Mouse (Mus musculus) embryonic facial prominence, embryonic 15.5 days (tissue): ENCODE measurements around the gene Cwc25. TPM values are rescaled to one million over a fixed set of nuclear protein-coding genes. Genes with fewer than 3 reads are reported as not detected.
"Not testable (repeated sequence)": the region's sequence is repeated elsewhere in the genome, so short reads cannot be mapped to it uniquely, and the experiment has no call there.

ENCODE experiments used
- ATAC-seq: fragments of 200-750 bp; cut with Nextera tagmentation; 2 replicates; pipeline ENCODE4 v1.8.0; 2017; ENCODE audit warnings: low read depth, moderate TSS enrichment; ENCODE audit not compliant: insufficient number of reproducible peaks, low FRiP score, low TSS enrichment
- H3K27ac ChIP-seq: fragments of 300-500 bp; sonication (generic); replicated peaks from 2 replicates; pipeline ENCODE4 v1.5.1; 2015; ENCODE audit warnings: mild to moderate bottlenecking, inconsistent platforms
- H3K27me3 ChIP-seq: fragments of 300-500 bp; sonication (generic); 2 replicates; pipeline ENCODE4 v1.6.1; 2015; ENCODE audit warnings: inconsistent platforms
- H3K36me3 ChIP-seq: fragments of 300-500 bp; sonication (generic); 2 replicates; pipeline ENCODE4 v1.6.1; 2015; ENCODE audit warnings: mild to moderate bottlenecking, inconsistent platforms
- H3K4me1 ChIP-seq: fragments of 300-500 bp; sonication (generic); 2 replicates; pipeline ENCODE4 v1.6.1; 2015; ENCODE audit warnings: inconsistent platforms
- H3K4me2 ChIP-seq: fragments of 300-500 bp; sonication (generic); replicated peaks from 2 replicates; pipeline ENCODE4 v1.6.1; 2015; ENCODE audit warnings: mild to moderate bottlenecking, inconsistent platforms
- H3K4me3 ChIP-seq: fragments of 300-500 bp; sonication (generic); replicated peaks from 2 replicates; pipeline ENCODE4 v1.5.1; 2015; ENCODE audit warnings: mild to moderate bottlenecking, inconsistent platforms
- H3K9ac ChIP-seq: fragments of 300-500 bp; sonication (generic); 2 replicates; pipeline ENCODE4 v1.6.1; 2015; ENCODE audit warnings: inconsistent platforms
- H3K9me3 ChIP-seq: fragments of 300-500 bp; sonication (generic); replicated peaks from 2 replicates; pipeline ENCODE4 v1.6.1; 2016; ENCODE audit warnings: inconsistent platforms
- WGBS: fragments of 180-500 bp; shearing (Covaris S2); methylation state at CpG from one replicate; pipeline ENCODE4 v1.1.7; 2015; 5-methylcytosine and 5-hydroxymethylcytosine counted together
- polyA plus RNA-seq: library from polyadenylated mRNA; unstranded; fragments of >200 nt; fragmentation: Nextera tagmentation; extraction: Ambion mirVana; gene quantifications from 2 replicates; pipeline ENCODE4 v1.2.1, GENCODE M21; 2015

Cwc25 gene
- polyA plus RNA-seq, 1 experiment from 2014 or later = 20.7 TPM

DNA sequence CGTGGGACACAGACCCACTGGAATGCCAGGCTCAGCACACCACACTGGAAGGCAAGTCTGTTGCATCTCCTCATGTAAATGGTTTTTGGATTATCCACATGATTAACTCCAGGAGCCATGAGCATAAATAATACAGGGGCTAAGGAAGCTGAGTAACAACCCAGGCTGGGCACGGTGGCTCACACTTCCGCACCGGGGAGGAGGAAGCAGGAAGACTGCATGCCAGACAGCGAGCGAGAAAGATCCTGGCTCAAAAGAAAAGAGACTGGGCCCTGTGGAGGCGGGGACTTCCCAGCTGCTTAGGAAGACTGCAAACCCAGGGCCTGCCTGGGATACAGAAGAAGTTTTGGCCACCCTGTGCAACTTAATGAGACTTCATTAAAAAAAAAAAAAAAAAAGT, 26.2 kb downstream of the Cwc25 start:
- Histone ChIP-seq H3K4me1 (peaks cover 42% of the 10 kb centered on the region), H3K4me3 (no peak overlapping the region; the same call in 1 of the 2 replicates), H3K27me3 (no peaks in the 10 kb centered on the region), H3K9ac (no peak overlapping the region), H3K27ac (peak overlapping the region; percentile 60), H3K36me3 (0 out of 2 replicates have a peak, but pooled peaks cover 2% of the 10 kb centered on the region), H3K4me2 (no peak overlapping the region), H3K9me3 (no peaks in the 10 kb centered on the region)
- WGBS = 35% methylated on average over 7 of the region's 7 CpGs
- no peak for ATAC-seq

DNA sequence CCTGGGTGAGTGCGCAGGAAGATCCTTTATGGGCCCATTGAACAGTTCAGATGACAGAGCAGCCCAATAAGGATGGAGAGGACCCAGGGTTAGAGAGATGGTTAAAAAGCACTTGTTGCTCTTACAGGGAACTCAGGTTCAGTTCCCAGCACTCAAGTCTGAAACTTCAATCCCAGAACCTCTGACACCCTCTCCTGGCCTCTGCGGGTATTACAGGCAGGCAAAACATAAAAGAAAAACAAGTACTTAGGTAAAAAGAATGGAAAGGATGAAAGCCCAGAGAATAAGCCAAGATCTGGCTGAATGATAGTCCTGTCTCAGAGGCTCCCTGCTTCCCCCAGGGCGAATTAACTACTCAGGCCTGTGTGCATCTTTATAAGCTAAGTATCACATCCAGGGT, 27.2 kb downstream of the Cwc25 start:
- Histone ChIP-seq H3K4me1 (peaks cover 43% of the 10 kb centered on the region), H3K9ac (no peak overlapping the region), H3K4me3 (no peak overlapping the region), H3K27ac (no peak overlapping the region), H3K9me3 (no peaks in the 10 kb centered on the region), H3K4me2 (no peak overlapping the region), H3K36me3 (0 out of 2 replicates have a peak, but pooled peaks cover 2% of the 10 kb centered on the region), H3K27me3 (no peaks in the 10 kb centered on the region)
- ATAC-seq = no peak
- 93% methylated on average over 3 of the region's 3 CpGs for WGBS

DNA sequence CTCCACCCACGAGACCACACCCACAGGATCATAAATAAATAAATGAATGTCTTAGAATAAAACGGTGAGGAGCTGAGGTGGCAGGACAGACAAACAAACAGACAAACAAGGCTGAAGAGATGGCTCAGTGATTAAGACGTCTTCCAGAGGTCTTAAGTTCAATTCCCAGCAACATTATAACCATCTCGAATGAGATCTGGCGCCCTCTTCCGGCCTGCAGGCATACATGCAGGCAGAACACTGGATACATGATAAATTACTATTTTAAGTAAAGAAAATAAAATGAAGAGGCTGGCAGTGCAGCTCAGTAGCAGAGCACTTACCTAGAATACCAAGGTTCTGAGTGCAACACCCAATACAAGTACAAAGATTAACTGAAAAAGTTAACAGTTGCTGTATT, 27.7 kb downstream of the Cwc25 start:
- Histone ChIP-seq H3K27ac (no peak overlapping the region), H3K4me3 (no peak overlapping the region), H3K9me3 (no peaks in the 10 kb centered on the region), H3K9ac (no peak overlapping the region), H3K4me1 (peaks cover 46% of the 10 kb centered on the region), H3K36me3 (0 out of 2 replicates have a peak, but pooled peaks cover 2% of the 10 kb centered on the region), H3K27me3 (no peaks in the 10 kb centered on the region), H3K4me2 (no peak overlapping the region)
- no peak for ATAC-seq
- 64% methylated on average over 6 of the region's 6 CpGs for WGBS

GRCm38 (mm10) chr11:97737600-97737999, 28.8 kb downstream of the Cwc25 start:
- Histone ChIP-seq H3K4me1 (peaks cover 40% of the 10 kb centered on the region), H3K27me3 (no peaks in the 10 kb centered on the region), H3K9me3 (no peaks in the 10 kb centered on the region), H3K9ac (no peak overlapping the region), H3K4me2 (no peak overlapping the region), H3K36me3 (peaks cover 6% of the 10 kb centered on the region; the same call in 1 of the 2 replicates), H3K27ac (peak overlapping the region; percentile 34; the same call in 1 of the 2 replicates), H3K4me3 (no peak overlapping the region)
- ATAC-seq = no peak
- WGBS = 42% methylated on average over 4 of the region's 4 CpGs

- H3K4me3 ChIP-seq = no peak overlapping the region
- WGBS = 89% methylated on average over 5 of the region's 5 CpGs
- H3K9me3 ChIP-seq = no peaks in the 10 kb centered on the region
- H3K36me3 ChIP-seq = peaks cover 15% of the 10 kb centered on the region
- H3K4me1 ChIP-seq = peaks cover 32% of the 10 kb centered on the region
- no peak overlapping the region for H3K9ac ChIP-seq
- no peak for ATAC-seq
- no peak overlapping the region for H3K27ac ChIP-seq
- no peaks in the 10 kb centered on the region for H3K27me3 ChIP-seq
- H3K4me2 ChIP-seq = no peak overlapping the region
Measured at GRCm38 (mm10) chr11:97736645-97737044, 29.7 kb downstream of the Cwc25 start.

- H3K27me3 ChIP-seq, ATAC-seq, H3K4me3 ChIP-seq, H3K27ac ChIP-seq, H3K9ac ChIP-seq, H3K4me2 ChIP-seq, H3K9me3 ChIP-seq: not testable (repeated sequence)
- Histone ChIP-seq H3K4me1 (peaks cover 24% of the 10 kb centered on the region), H3K36me3 (peaks cover 31% of the 10 kb centered on the region)
- 82% methylated on average over 5 of the region's 5 CpGs for WGBS
Measured at GRCm38 (mm10) chr11:97734810-97735209, 31.5 kb downstream of the Cwc25 start.

GRCm38 (mm10) chr11:97733689-97734088, 32.7 kb downstream of the Cwc25 start:
- peaks cover 23% of the 10 kb centered on the region for H3K4me1 ChIP-seq
- H3K36me3 ChIP-seq = peaks cover 38% of the 10 kb centered on the region
- no peaks in the 10 kb centered on the region for H3K9me3 ChIP-seq
- H3K27ac ChIP-seq = peak overlapping the region; percentile 6; the same call in 1 of the 2 replicates
- H3K4me2 ChIP-seq = no peak overlapping the region
- no peak overlapping the region for H3K9ac ChIP-seq
- H3K4me3 ChIP-seq = no peak overlapping the region
- ATAC-seq = no peak
- H3K27me3 ChIP-seq = no peaks in the 10 kb centered on the region
- WGBS = 16% methylated on average over 10 of the region's 10 CpGs

GRCm38 (mm10) chr11:97728730-97729129, 37.6 kb downstream of the Cwc25 start:
- Histone ChIP-seq H3K4me3 (no peak overlapping the region), H3K27me3 (no peaks in the 10 kb centered on the region), H3K9me3 (no peaks in the 10 kb centered on the region), H3K27ac (no peak overlapping the region), H3K4me1 (peaks cover 6% of the 10 kb centered on the region), H3K9ac (no peak overlapping the region), H3K36me3 (peaks cover 83% of the 10 kb centered on the region), H3K4me2 (no peak overlapping the region)
- 64% methylated on average over 7 of the region's 7 CpGs for WGBS
- no peak for ATAC-seq

- ATAC-seq = no peak
- peaks cover 87% of the 10 kb centered on the region for H3K36me3 ChIP-seq
- H3K9ac ChIP-seq = no peak overlapping the region
- no peaks in the 10 kb centered on the region for H3K27me3 ChIP-seq
- H3K4me3 ChIP-seq = no peak overlapping the region
- no peak overlapping the region for H3K4me2 ChIP-seq
- no peak overlapping the region for H3K27ac ChIP-seq
- no peaks in the 10 kb centered on the region for H3K9me3 ChIP-seq
- 0 out of 2 replicates have a peak, but pooled peaks cover 2% of the 10 kb centered on the region for H3K4me1 ChIP-seq
- WGBS = 64% methylated on average over 7 of the region's 7 CpGs
Measured at GRCm38 (mm10) chr11:97728311-97728710, 38.0 kb downstream of the Cwc25 start.

DNA sequence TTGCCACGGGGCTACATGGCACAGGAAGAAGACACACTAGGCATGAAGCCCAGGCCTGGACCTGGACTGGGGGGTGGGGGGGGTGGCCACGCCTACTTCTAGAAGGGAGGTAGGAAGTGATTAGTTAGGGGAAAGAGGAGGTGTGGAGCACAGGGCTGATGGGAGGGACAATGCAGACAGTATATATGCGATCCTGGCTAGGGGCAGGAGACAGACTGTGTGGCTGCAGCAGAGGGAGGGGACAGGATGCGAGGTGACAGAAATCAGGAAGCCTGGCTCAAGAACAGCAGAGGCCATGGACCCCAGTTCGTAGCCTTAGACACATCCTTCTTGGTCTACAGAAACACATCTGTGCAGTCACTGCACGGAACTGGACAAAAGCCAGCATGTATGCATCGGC, 42.6 kb downstream of the Cwc25 start:
- 80% methylated on average over 7 of the region's 7 CpGs for WGBS
- H3K9ac ChIP-seq = no peak overlapping the region
- H3K9me3 ChIP-seq = no peaks in the 10 kb centered on the region
- H3K27me3 ChIP-seq = no peaks in the 10 kb centered on the region
- H3K4me1 ChIP-seq = 0 out of 2 replicates have a peak, but pooled peaks cover 2% of the 10 kb centered on the region
- no peak overlapping the region for H3K4me2 ChIP-seq
- ATAC-seq = no peak
- H3K27ac ChIP-seq = no peak overlapping the region
- H3K36me3 ChIP-seq = peaks cover 98% of the 10 kb centered on the region
- H3K4me3 ChIP-seq = no peak overlapping the region

- ATAC-seq = no peak
- 88% methylated on average over 4 of the region's 4 CpGs for WGBS
- Histone ChIP-seq H3K27me3 (no peaks in the 10 kb centered on the region), H3K4me1 (0 out of 2 replicates have a peak, but pooled peaks cover 2% of the 10 kb centered on the region), H3K4me3 (no peak overlapping the region), H3K9ac (no peak overlapping the region), H3K36me3 (peaks cover 93% of the 10 kb centered on the region), H3K4me2 (no peak overlapping the region), H3K27ac (no peak overlapping the region), H3K9me3 (no peaks in the 10 kb centered on the region)
Measured at GRCm38 (mm10) chr11:97721338-97721737, 45.0 kb downstream of the Cwc25 start.

DNA sequence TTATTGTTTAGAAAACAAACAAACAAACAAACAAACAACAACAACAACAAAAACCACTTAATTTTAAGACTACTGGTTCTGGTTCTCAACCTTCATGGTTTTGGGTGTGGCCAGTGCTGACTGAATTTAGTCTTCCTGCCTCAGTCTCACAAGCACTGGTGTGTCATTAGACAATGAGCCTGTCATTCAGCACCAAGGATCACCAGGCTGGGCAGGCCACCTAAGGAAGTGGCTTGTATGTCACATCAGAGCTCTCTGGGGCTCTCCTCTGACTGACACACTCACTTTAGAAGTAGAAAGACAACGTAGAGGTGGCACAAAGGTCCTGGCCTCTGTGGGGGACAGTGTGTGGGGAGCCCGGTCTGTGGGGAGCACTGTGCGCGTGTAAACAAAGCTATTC, 47.3 kb downstream of the Cwc25 start:
- H3K4me3 ChIP-seq = no peak overlapping the region
- H3K36me3 ChIP-seq = peaks cover 79% of the 10 kb centered on the region
- H3K9me3 ChIP-seq = no peaks in the 10 kb centered on the region
- no peak overlapping the region for H3K27ac ChIP-seq
- H3K9ac ChIP-seq = no peak overlapping the region
- 0 out of 2 replicates have a peak, but pooled peaks cover 2% of the 10 kb centered on the region for H3K4me1 ChIP-seq
- ATAC-seq = no peak
- H3K4me2 ChIP-seq = no peak overlapping the region
- no peaks in the 10 kb centered on the region for H3K27me3 ChIP-seq
- 90% methylated on average over 4 of the region's 4 CpGs for WGBS
